Mouse (Mus musculus): ENCODE results near the gene Ptprd.

GRCm38 (mm10) chr4:76812138-76812537, 1399.6 kb downstream of the Ptprd start:
- TF ChIP-seq CTCF (IDR thresholded peaks at IDR 0.05; ENCODE audit: low read depth) = no peak
- no peak for TF ChIP-seq EP300 (optimal IDR thresholded peaks at IDR 0.05)

All from stomach, postnatal 0 days (tissue).